Mouse (Mus musculus): ENCODE data around the gene Gstm2. TPM values are rescaled to one million over a fixed set of nuclear protein-coding genes. Genes with fewer than 3 reads are reported as not detected.
"Not testable (repeated sequence)": the region's sequence is repeated elsewhere in the genome, so short reads cannot be mapped to it uniquely, and the experiment has no call there.

Gene Gstm2
- 100 to 1,000 TPM; 134 to 153 TPM for total RNA-seq (2021)
- long read RNA-seq, experiment 1, transcript Gstm2-201 (8 exons, 1,064 nt), result major isoform, 95 of 126 reads
- long read RNA-seq, experiment 1, partial matches to known transcripts, result 16 of 126 reads
- long read RNA-seq, experiment 1, other reads (novel, unspliced or antisense), result 15 of 126 reads
- long read RNA-seq, experiment 2, transcript Gstm2-201 (8 exons, 1,064 nt), result major isoform, 127 of 184 reads
- long read RNA-seq, experiment 2, partial matches to known transcripts, result 16 of 184 reads
- long read RNA-seq, experiment 2, other reads (novel, unspliced or antisense), result 40 of 184 reads

DNA sequence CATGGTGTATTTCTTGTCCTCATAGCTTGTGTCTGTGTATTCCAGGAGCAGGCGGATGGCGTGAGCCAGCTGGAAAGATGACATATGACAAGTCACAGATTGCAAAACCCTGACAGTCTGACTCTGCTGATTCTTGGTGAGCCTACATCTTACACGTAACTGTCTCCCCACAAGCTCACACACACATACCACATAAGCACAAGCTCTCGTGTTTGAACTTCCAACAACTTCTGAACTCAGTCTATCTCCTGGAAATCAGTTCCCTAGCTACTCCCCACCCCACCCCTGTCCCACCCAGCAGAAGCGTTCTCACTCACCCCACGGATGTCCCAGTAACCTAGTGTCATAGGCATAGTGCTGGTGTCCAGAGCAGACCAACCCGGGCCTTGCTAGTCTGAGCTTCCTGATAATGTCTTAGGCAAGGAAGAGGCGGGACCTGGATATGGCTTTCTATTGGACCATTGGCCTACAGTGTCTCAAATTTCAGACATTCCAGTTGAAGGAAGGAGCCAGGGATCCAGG is at the start of gene Gstm2:
Gene Gstm2, minus strand, starts transcription at position 413 of the 522 bp plus-strand sequence.
- DNase-seq (ENCODE audit: low spot score in 2 of 2), result peak in 1 of 2 experiments; percentile 22

DNA sequence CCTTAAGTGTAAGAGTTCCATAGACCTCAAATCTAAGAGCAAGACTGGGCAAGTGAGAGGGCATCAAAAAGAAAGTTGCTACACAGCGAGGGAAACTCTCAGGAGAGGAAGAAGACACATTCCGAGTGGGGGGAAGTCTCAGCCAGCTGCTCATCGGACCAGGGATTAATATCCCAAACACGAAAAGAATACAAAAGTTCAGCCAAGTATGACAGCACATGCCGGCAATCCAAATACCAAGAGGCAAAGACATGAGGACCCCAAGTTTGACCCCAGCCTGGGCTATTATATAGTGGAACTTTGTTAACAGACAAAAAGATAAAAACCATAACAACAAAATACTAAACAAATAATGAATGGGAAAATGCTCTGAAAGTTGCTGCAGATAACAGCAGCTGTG is 46.9 kb upstream of the Gstm2 start:
- DNase-seq (ENCODE audit: low spot score in 2 of 2), result no peak

DNA sequence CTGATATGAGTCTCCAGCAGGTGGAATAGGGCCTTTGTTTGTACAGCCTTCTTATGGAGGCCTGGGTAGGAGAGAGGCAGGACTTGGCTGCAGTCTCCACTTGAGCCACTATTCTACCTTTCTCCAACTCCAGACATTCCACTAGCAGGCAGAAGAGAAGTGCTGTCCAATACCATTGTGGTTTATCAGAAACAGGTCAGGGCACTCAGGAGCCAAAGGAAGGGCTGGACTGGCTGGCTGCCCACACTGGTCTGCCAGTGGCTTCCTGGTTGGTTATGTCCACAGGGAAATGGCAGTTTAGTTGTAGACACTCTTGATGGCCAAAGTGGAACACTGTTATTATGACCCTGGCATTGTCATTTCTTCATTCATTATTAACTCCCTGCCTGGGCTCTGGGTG is 45.9 kb upstream of the Gstm2 start:
- DNase-seq (ENCODE audit: low spot score in 2 of 2), result no peak

DNA sequence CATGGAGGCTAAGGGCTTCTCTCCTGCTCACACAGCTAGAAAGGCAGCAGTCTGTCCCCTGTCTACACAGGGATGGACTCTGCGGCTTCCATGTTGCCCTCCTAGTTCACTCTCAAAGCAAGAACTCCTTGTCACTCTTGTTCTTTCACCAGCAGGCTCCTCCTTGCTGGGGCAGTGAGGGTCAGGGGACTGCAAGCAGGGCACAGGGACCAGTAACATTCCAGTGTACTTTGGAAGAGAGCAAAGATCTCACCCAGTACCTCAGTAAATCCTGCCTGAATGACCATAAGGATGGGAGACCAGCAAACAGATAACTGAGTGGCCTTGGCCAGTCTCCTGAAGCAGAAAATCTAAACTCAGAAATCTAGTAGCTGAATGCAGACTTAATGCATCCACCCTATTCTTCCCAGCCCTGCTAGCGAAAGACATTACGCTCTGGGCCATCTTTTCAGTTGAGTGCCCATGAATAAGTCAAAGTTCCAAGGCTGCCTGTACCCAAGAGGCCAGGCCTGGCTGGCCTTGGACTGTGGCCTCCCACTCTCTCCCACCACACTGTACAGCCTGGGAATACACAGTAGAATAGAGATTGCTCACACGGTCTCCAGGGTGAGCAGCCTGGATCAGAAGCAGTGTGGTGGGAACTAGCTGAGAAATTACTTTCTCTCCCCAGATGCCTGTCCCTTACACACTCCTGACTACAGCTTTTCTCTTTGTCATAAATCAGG is 42.5 kb upstream of the Gstm2 start:
- no peak for DNase-seq (ENCODE audit: low spot score in 2 of 2)

DNA sequence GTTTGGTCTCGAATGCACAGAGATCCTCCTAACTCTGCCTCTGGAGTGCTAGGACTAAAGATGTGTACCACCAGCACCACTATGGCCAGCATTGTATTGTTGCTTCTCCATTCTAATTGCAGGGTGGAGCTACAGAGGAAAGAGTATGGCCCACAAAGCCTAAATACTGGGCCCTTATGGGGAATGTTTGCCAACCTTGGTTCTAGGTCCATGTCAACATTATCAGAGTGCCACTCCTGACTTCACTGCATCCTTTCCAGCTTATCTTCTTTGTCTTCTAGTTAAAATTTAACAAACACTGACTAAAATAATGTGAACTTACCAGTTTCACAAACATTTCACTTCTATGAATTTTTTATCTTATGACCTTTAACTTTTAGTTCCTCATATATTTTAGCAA is 40.3 kb upstream of the Gstm2 start:
- DNase-seq (ENCODE audit: low spot score in 2 of 2), result no peak

DNA sequence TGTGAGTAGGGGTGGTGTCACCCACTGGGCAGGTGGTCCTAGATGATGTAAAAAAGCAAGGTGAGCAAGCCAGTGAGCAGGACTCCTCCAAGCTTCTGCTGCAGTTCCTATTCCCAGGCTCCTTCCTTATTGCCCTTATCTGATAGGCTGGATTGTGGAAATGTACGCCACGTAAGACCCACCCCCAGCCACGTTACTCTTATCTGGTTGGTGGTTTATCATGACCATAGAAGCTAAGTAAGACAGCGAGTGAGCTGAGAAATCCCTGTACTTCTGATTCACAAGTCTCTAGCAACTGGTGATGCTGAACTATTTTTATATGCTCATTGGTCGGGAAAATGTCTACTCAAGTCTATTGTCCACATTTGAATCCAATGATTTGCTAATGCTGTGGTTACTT is 39.8 kb upstream of the Gstm2 start:
- no peak for DNase-seq (ENCODE audit: low spot score in 2 of 2)

DNA sequence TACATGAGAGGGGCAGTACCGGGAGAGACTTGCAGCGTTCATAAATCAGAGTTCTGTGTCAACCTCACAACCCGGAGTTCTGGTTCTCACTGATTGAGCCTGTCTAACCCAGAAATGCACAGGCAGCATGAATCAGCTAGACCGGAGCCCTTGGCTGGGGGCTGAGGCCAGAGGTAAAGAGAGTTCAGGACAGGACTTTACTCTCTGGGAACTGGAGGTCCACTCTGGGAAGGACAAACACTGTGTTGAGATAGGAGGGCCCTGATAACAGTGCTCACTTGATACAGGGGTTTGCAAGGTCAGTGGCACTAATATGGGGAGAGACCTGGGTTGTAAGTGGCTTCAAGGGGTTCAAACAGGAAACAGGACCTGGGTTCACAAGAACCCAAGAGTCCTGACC is 39.1 kb upstream of the Gstm2 start:
- DNase-seq (ENCODE audit: low spot score in 2 of 2), result no peak

DNA sequence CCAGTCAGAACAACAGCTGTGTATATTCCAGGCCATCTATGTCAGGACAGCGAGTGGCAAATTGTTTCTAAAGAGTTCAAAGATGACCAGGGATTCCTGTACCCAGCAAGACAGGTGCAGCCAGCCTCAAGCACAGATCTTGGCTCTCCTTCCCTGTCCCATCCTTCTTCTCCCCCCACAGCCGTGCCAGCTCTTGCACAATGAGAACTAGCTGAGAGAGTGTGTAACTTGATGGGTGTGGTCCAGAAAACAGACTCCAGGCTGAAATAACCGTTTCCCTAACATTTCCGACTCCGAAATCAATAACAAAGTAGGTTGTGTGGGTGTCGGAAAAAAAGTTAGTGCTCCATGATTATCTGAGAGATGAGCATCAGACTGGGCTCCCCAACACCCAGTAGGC is 36.4 kb upstream of the Gstm2 start:
- no peak for DNase-seq (ENCODE audit: low spot score in 2 of 2)

DNA sequence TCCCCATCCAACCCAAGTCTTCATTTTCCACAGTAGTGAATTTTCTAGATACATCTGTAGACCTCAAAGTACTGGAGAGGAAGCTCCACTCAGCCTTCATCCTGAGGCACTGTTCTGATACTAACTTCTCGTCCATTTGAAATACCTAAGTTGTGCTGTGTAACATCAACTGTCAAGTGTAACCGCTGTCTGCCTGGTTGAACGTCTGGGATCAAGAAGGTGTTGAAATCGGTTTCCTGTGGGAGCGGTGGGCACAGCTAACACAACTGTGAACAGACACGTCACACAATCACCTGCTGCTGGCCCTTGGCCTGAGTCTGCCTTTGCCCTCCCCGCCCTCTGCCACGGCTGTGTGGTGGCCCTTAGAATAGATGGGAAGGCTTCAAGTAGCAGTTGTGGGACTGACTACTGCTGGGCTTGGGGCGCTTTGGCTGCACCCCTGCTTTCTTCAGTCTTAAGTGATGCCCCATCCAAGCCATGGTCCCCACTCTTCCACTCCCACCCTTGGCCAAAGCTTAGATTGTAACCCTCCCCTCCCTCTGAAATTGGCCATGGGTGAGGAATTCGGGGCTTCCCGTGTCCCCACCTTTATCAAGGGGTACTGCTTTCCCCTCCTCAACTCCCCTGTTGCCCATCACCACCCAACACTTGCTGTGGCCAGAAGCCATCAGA is 34.2 kb upstream of the Gstm2 start:
- DNase-seq (ENCODE audit: low spot score in 2 of 2), result not testable (repeated sequence)

DNA sequence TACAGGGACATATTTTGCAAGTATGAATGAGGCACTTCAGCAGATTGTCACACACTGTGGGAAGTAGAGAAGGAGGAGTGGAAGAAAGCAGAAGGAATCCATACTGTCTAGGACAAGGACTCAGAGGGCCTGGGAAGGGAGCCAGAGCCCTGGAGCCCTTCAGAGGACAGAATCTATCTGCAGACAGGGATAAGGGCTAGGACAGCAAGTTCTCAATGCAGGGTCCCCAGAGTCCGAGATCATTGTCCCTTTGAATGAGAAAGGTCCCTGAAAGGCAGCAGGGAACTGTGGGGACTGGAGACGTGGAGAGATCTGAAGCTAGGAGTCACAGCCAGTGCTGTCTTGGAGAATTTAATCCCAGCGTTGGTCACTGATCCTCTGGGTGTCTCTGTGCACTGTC is 33.0 kb upstream of the Gstm2 start:
- DNase-seq (ENCODE audit: low spot score in 2 of 2), result not testable (repeated sequence)

DNA sequence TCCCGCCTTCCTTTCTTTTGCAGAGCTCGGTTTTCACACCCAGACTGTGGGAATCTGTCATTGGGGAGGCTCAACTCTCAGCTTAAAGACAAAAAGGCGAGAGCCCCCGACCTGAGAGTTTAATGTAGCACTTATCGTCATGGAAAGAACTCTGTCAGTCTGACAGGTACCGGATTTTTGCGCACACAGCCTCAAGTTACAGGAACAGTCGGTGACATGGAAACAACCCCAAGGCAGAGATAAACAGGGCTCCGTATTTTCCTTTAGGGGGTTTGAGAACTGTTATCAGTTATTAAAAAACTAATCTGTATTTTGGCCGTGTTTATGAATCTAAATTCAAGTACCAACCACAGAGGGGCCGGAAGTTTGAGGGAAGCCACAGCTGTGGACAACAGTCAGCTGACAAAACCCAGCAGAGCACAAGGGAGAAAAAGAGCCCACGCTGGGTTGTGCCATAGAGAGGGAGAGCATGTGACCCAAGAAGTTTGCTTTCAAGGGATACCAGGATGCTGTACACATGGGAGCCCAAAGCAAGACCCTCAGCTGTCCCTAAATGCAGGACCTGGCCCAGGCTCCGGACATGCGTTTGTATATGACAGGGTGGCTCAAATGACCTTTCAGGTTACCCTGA is 32.1 kb upstream of the Gstm2 start:
- DNase-seq (ENCODE audit: low spot score in 2 of 2), result no peak

DNA sequence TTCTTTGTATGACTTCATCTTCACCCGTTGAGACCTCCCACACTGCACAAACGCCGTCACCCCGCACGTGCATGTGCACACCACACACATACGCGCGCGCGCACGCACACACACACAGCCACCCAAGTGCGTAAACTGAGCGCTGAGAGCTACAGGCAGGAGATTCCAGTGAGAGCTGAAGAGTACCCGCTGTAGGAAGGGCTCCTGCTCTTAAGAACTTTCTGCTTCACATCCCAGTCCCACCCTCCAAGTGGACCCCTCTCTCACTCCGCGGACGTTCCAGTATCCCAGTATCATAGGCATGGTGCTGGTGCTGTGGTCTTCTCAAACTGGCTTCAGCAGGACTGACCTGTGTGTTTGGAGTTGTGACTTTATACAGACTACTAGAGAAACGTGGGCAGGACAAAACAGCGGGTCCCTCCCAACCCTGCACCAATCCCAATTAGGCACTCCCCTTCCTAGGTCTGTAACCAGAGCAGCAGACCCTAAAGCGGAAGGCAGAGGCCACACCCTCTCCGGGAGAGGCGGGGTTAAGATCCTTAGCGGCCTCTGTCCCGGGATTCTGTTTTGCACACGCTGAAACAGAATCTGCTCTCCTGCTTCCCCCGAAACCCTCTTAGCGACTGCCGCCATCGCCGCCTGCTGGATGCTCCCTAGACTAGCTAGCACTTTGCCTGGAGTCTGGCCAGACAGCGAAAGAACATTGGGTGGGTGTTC is 31.4 kb upstream of the Gstm2 start, which contains the start of gene Gstm1:
Gene Gstm1, minus strand, starts transcription at position 501 of the 717 bp plus-strand sequence.
- DNase-seq (ENCODE audit: low spot score in 2 of 2), result peak; percentile 69 to 85

DNA sequence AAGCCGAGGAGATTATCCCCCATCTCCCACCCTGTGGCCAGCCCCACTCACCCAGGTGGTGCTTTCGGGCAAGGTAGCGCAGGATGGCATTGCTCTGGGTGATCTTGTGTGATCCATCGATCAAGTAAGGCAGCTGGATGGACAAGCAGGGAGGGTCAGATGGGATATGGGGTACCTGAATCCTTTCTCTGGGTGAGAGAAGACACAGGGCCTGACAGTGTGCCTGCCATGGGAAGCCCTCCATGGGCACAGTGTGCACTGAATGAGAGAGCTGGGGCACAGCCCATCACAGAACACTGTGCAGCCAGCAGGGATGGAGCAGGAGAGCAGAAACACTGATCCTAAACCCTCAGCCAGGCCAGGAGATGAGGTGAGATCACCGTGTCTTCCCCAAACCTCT is 30.2 kb upstream of the Gstm2 start:
- DNase-seq (ENCODE audit: low spot score in 2 of 2), result not testable (repeated sequence)

DNA sequence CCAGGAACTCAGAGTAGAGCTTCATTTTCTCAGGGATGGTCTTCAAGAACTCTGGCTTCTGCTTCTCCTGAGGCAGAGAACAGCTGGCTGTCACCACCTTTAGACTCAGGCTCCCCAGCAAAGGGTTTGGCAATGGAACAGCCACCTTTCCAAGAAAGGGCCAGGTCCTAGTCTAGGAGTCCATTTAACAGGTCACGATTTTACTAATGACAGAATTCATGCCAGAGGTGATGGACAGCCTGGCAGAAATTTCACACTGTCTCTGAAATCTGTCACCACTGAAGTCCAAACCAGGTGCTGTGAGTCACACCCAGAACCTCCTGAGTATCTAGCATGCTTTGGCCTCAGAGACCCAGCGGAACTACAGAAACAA is 28.7 kb upstream of the Gstm2 start:
- no peak for DNase-seq (ENCODE audit: low spot score in 2 of 2)

DNA sequence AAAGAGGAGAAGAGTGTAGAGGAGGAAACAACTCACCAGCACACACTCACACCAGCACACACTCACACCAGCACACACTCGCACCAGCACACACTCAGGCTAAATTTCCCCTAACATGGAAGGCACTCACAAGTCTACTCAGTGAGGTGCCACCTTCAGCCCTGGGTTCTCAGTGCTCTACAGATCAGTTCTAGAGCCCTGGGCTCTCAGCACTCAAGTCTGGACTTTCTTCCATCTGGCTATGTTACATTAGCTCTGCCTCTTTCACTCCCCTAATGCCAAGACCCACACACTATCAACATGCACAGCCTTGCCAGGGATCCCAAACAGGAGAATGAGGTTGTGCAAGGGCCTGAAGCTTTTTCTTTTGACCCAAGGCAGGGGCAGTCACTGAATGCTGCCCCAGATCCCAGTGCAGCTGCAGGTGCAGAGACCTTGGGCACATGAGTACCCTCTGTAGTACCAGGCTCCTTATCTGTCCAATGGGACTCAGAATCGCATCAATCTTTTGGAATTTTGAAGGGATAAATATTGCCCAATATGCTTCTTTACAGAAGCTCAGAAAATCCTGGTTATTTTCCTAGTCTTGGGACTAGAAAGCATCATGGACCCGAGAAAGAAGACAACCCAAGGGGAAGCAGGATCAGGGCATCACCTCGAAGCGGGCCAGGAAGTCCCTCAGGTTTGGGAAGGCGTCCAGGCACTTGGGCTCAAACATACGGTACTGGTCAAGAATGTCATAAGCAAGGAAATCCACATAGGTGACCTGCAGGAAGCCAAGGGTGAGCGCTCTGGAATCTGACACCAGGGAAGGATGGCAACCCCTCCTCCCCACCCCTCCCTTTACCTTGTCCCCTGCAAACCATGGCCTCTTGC is 28.1 kb upstream of the Gstm2 start:
- no peak for DNase-seq (ENCODE audit: low spot score in 2 of 2)

DNA sequence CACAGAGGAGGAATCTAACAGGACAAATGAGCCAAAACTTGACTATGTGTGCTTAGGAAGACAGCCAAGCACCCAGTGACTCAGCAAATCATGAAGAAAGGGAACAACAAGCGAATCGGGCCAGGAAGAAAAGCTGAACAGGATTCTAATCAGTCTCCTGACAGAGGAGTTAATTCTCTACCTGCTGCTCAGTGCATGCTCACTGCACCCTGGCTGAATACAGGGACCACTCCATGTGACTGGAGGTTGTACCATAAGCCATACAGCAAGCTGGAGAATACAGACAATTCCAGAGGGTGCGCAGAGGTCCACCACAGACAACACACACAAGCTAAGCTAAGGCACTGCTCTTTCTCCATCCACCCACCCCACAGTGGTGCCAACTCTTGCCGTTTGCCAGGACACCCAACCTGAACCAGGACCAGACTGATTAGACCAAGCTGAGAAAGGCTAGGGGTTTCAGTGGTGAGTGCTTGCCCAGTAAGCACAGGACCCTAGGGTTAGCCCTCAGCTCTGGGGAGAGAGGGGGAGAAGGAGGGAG is 27.1 kb upstream of the Gstm2 start:
- no peak for DNase-seq (ENCODE audit: low spot score in 2 of 2)

DNA sequence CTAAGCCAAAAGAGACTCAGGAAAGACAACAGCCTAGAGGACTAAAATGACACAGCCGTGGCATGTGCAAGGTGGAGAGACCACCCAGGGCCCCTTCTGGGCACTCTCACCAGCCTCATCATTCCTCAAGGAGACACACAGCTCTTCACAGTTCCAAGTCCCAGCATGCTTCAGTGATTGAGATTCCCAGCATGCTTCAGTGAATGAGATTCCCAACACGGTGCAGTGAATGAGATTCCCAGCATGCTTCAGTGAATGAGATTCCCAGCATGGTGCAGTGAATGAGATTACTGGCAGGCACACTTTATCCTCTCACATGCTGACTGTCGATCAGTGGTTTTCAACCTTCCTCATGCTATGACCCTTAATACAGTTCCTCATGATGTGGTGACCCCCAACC is 25.3 kb upstream of the Gstm2 start:
- DNase-seq (ENCODE audit: low spot score in 2 of 2), result no peak

DNA sequence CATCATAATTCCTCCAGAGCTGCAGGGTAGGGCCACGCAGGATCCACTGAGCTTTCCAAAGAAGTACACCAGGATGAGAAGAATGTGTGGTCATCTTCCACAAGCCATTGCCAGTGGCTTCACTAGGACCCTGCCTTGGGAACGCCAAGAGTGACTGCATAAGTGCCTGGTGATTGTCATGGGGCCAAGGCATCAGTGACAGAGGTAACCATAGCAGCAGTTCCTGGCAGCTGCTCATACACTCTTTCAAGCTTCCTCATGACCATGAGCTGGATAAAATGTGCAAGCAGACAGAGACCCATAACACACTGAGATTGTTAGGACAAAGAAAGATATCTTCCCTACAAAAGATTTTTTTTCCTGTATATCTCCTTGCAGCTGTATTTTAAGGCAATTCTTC is 24.0 kb upstream of the Gstm2 start:
- DNase-seq (ENCODE audit: low spot score in 2 of 2), result no peak

DNA sequence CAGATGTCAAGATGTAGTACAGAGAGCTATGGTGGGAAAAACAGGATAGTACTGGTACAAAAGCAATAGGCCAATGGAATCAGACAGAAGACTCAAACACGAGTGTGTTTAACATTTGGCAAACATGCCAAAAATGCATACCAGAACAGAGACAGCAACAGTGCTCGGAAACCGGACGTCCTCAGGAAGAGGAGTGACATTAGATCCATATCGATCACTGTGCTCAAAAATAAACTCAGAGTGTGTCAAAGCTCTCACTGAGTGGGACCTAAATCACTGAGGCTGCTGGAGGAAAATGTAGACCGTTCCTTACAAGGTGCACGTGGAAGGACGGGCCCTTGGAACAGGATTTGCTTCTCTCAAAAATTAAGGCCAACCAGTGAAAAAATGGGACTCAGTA is 15.8 kb upstream of the Gstm2 start:
- DNase-seq (ENCODE audit: low spot score in 2 of 2), result no peak

DNA sequence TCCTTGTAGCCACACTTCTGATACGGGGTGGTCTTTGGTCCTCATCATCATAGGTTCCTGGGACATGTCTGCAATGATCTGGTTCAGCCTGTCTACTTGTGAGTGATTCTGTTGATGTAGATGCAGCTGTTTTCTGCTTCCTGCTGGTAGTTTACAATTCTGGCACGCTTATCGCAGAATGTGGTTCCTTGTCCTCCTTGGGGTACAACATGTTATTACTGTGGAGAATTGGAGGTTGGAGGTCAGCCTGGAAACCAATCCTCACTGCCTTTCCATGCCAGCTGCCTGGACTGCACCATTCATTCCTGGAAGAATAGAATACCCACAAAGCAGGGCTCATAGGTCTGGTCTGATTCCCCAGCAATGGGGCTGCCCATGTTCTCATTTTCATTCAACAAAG is 13.2 kb upstream of the Gstm2 start:
- no peak for DNase-seq (ENCODE audit: low spot score in 2 of 2)

All from adrenal gland, postnatal 4 days (tissue).